ENCODE assay signal across 12 mouse cellular contexts in the genomic region with DNA sequence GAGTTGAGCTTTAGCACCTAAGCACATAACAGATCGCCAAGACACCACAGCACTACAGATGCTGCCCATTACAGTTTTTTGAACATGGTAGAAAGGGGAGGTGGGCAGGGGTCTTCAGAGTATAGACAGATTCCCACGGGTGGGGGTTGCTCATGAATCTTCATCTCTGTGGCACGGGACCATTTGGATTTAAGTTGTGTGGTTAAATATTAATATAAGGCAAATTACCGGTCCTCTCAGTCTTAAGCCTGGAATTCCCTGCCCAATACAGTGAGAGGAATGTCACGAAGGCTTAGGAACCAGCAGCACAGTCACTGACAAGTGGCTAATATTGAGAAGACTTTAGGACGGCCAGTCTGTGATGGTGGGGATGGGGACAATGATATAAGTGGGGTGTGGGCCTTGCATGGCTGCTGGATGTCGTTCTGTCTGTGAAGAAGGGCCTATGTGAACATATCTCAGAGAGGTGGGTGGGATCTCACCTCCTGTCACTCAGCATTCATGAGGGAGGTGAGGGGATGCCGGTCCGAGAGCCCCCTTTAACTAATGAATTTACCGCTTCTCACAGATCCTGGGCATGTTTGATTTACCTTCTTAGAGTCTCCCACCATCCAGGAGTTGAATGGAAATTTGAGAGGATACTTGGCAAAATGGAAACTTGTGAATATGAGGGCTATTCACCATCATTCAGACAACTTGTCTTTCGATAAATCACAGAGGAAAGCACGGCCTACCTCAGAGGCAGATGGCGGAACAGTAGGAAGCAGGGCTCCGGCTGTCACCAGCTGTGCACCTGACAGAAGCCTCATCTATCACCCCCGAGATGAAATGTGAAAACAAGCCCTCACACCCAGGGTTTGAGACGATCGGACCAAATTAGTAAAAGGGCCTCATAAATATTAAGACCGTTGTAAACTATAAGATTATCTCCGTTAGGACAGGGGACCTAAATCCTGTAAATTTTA. TPM values are rescaled to one million over a fixed set of nuclear protein-coding genes. Genes with fewer than 3 reads are reported as not detected.
A peak's percentile ranks its signal among the peaks of the same experiment; 100 is the strongest.
DNase-seq lines count a peak whose midpoint lies in the region; ATAC-seq lines count a peak whose summit lies in the region.
"Had no signal": no experiment of that assay in that cellular context is flagged by ENCODE, and none has a peak within 500 bp of the region (broad histone marks: within the 10 kb centered on the region; RNA-seq: fewer than 3 reads in every experiment).

No protein-coding gene starts in this region.

- no peak overlapping the region for H3K27ac ChIP-seq in hindbrain, embryonic 10.5 days
- H3K27ac ChIP-seq in midbrain, embryonic 14.5 days (replicated peaks; ENCODE audit: low read depth, low read length): no peak overlapping the region
- H3K27ac ChIP-seq: limb, embryonic 15.5 days; lung, embryonic 15.5 days had no signal

- DNase-seq in cerebellum, adult 18-20 months: peak; percentile 85 to 86
- peak; percentile 86 for DNase-seq in cerebellum, adult 9-11 months
- no peak for DNase-seq in hindbrain, embryonic 10.5 days (ENCODE audit: low spot score)
- DNase-seq in midbrain, embryonic 14.5 days: no peak
- DNase-seq in lung, postnatal 4 days: no peak
- DNase-seq in spleen, postnatal 36 days (ENCODE audit: low spot score in 2 of 2): no peak

- peak overlapping the region; percentile 92 for H3K9ac ChIP-seq in midbrain, embryonic 14.5 days (replicated peaks; ENCODE audit: low read length)
- H3K9ac ChIP-seq: limb, embryonic 15.5 days; lung, embryonic 15.5 days had no signal

- H3K9me3 ChIP-seq in hindbrain, embryonic 10.5 days: no peaks in the 10 kb centered on the region
- no peaks in the 10 kb centered on the region for H3K9me3 ChIP-seq in midbrain, embryonic 14.5 days (ENCODE audit: control insufficient read depth, low read length)
- H3K9me3 ChIP-seq: limb, embryonic 15.5 days; lung, embryonic 15.5 days had no signal

- ATAC-seq in midbrain, embryonic 14.5 days (ENCODE audit: low FRiP score, low TSS enrichment): no peak
- no peak for ATAC-seq in granulocyte monocyte progenitor cell, adult 5-6 weeks (replicated peaks; ENCODE audit: poor library complexity, severe bottlenecking)

- H3K4me1 ChIP-seq in hindbrain, embryonic 10.5 days (replicated peaks): peaks cover 21% of the 10 kb centered on the region
- peaks cover 66% of the 10 kb centered on the region for H3K4me1 ChIP-seq in midbrain, embryonic 14.5 days (ENCODE audit: control insufficient read depth, insufficient read depth, low read length)

- 83% methylated on average over 19 of the region's 19 CpGs for WGBS in hindbrain, embryonic 10.5 days
- WGBS in midbrain, embryonic 14.5 days: 64% methylated on average over 19 of the region's 19 CpGs

- peak overlapping the region; percentile 23; the same call in 1 of the 2 replicates for H3K4me3 ChIP-seq in hindbrain, embryonic 10.5 days
- H3K4me3 ChIP-seq in midbrain, embryonic 14.5 days (replicated peaks; ENCODE audit: low read depth, low read length): peak overlapping the region; percentile 76
- H3K4me3 ChIP-seq: limb, embryonic 15.5 days; lung, embryonic 15.5 days had no signal

- H3K4me2 ChIP-seq in midbrain, embryonic 14.5 days (ENCODE audit: low read length): peak overlapping the region; percentile 81
- H3K4me2 ChIP-seq: limb, embryonic 15.5 days; lung, embryonic 15.5 days had no signal

- H3K36me3 ChIP-seq in hindbrain, embryonic 10.5 days: no peaks in the 10 kb centered on the region
- peaks cover 15% of the 10 kb centered on the region; the same call in 1 of the 2 replicates for H3K36me3 ChIP-seq in midbrain, embryonic 14.5 days (ENCODE audit: control insufficient read depth, insufficient read depth, low read length)
- H3K36me3 ChIP-seq: limb, embryonic 15.5 days; lung, embryonic 15.5 days had no signal

- H3K27me3 ChIP-seq in hindbrain, embryonic 10.5 days (ENCODE audit: insufficient read depth, poor library complexity, severe bottlenecking): peaks cover 23% of the 10 kb centered on the region
- H3K27me3 ChIP-seq in midbrain, embryonic 14.5 days (ENCODE audit: control insufficient read depth, insufficient read depth, low read length): no peaks in the 10 kb centered on the region

RNA-seq across cellular contexts. Expression of a gene that starts 48.3 kb away (rescaled TPM):
- polyA plus RNA-seq in hindbrain, embryonic 10.5 days (2016; fragmentation: Nextera tagmentation; extraction: Ambion mirVana): not detected in 2 replicates
- 0.08 and 0.11 TPM in 2 replicates for polyA plus RNA-seq in midbrain, embryonic 14.5 days (2014; fragmentation: Nextera tagmentation; extraction: Ambion mirVana)
- not detected in 2 replicates for total RNA-seq in granulocyte monocyte progenitor cell, adult 5-6 weeks (2014; fragmentation: Nextera tagmentation)
- not detected in 2 replicates for total RNA-seq in granulocyte monocyte progenitor cell, adult 5-6 weeks (2017)
- total RNA-seq: hematopoietic stem cell, adult 5-6 weeks; layer of hippocampus, postnatal 25 days had no signal
- polyA plus RNA-seq: kidney, embryonic 16.5 days; limb, embryonic 15.5 days; lung, embryonic 15.5 days had no signal

Comparison
In these comparisons a context has a peak if more than half of its experiments do, and no peak if none do; other contexts are left out.
1. DNase-seq: peak in cerebellum, adult 18-20 months (2 of 2) and cerebellum, adult 9-11 months (single experiment); none in hindbrain, embryonic 10.5 days (single experiment), midbrain, embryonic 14.5 days (single experiment), lung, postnatal 4 days (0 of 2) and spleen, postnatal 36 days (0 of 2).